Mouse (Mus musculus): ENCODE results near the gene Camta1. TPM values are rescaled to one million over a fixed set of nuclear protein-coding genes. Genes with fewer than 3 reads are reported as not detected.
A peak's percentile ranks its signal among the peaks of the same experiment; 100 is the strongest.

Camta1 gene
- total RNA-seq, 2 experiments from 2014 or later, result 66.1 to 84.1 TPM

DNA sequence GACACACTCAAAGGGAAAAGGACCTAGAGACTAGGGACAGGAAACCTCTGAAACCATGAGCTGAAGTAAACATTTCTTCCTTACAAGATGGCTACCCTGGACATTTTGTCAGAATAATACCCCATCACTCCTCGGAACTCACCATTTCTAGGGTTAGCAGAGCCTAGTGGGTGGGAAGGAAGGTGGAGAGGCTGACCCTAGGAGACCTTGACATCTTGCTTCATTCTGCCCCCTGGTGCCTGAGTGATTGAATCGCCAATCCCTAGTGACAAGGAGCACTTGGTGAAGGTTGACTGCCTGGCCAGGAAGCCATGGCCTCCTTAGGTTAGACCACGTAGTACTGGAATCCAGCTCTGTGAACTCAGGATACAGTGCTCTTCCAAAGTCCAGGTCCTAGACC, 576.2 kb downstream of the Camta1 start:
- intact Hi-C loops (cut with DNase I; ENCODE audit: low total_unique reads), result no loop called here
- no peak for DNase-seq

DNA sequence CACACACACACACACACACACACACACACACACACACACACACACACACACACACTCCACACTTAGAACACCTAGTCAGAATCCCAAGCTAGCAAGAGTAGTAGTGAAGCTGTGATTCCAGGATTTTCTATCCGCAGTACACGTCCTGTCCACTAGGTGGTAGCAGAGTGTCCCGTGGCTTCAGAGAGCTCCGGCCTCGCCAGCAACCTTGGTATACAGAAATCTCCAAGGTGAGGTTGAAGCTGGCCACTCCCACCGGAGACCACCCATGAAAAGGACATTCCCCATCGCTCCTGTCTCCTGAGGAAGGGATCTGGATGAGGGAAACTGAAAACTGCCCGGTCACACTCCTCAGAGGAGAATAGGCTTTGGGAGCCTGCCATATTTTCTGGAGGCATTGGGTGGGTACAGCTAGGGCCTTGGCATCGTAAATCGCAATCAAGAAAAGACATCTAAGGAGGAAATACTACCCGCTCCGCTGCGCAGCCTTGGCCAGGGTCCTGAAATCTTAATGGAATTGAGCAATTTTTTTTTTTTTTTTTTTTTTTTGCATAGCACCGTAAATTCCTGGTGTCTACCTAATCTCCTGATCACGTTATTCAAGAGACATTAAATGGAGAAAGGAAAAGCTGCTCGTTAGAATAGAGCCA, 578.5 kb downstream of the Camta1 start:
- peak; percentile 31 for DNase-seq
- intact Hi-C loops (cut with DNase I; ENCODE audit: low total_unique reads), result loop anchor here (5.0 kb wide), 1 partner anchor 126 kb away; no protein-coding TSS in a partner anchor

DNA sequence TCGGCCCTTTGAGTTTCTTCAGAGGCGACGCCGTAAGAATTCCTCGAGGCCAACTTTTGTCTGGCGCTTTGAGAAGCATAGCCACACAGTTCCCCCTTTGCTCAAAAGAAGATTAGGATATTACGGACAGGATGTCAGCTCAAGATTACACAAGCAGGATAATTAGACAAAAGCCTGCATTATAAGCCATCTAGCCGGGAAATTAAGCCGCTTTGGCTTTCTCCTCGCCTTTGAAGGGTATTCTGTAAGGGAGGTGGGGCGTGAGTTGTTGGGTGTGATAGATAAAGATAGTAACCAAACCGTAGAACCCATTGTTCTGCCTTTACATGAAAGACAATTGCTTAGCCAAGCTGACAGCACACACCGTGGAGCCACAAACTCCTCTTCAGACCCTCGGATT, 579.6 kb downstream of the Camta1 start:
- no peak for DNase-seq
- intact Hi-C loops (cut with DNase I; ENCODE audit: low total_unique reads), result loop anchor here (5.0 kb wide), 1 partner anchor 125 kb away; no protein-coding TSS in a partner anchor

DNA sequence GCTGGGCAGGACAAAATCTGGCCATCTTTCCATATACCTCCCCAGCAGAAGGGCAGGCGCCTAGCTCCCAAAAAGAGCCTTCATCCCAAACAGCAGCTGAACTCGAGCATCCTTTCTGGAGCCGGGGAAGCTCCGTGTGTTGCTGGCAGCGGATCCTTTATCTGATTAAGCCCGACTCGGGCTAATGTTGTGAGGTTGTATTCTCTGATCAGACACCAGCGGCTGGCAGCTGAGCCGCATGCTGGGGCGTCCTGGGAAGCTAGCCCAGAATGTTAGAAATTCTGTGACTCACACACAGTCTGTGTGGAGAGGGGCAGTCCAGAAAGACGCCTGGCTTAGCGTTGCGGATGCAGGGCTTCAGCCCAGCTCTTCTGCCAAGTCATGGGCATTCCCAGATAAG, 586.4 kb downstream of the Camta1 start:
- peak; percentile 39 for DNase-seq
- intact Hi-C loops (cut with DNase I; ENCODE audit: low total_unique reads), result no loop called here

DNA sequence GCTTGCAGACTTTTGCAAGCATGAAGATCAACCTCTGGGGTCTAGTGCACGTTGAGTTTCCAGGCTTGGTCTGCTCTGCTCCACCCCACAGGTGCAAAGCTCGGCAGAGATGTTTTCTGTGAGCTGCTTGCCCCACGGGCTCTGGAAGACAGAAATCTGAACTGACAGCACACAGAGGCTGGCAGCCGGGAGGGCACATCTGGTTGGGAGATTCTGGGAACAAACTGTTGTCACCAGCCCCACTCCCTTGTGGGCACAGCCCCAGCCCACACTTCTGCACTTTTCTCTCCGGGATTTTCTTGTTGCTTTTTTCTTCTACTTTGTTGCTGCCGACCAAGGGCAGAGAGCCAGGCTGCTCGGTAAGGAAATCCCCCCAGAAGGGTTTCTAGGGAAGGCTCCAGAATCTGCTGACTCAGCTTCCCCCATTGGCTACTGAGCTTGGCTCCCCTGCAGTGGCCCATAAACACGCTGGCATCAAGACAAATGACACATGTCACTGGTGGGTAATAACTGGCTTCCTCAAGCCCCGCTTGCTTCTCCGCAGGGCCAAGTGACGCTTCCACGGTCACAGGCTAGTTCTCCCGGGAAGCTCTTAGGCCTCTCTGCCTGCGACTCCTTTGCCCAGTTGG, 597.8 kb downstream of the Camta1 start:
- DNase-seq, result no peak
- intact Hi-C loops (cut with DNase I; ENCODE audit: low total_unique reads), result no loop called here

DNA sequence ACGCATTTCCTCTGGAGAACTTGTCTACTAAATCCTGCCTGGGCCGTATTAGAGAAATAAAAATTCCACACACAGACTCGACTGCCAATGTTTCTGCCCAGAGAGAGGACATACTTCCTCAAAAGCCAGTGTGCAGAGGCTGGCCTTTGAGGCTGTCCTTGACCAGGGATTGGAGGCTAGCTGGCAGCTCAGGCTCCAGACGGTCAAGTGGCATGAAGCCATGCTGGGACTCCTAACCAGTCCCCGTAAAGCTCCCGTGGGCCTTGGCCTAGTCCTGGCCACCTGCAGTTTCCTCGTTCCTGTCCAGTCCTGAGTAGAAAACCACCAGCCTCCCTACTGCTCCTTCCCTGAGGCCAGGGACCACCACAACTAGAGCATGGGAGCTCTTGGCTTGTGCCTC, 598.6 kb downstream of the Camta1 start:
- no peak for DNase-seq
- intact Hi-C loops (cut with DNase I; ENCODE audit: low total_unique reads), result no loop called here

DNA sequence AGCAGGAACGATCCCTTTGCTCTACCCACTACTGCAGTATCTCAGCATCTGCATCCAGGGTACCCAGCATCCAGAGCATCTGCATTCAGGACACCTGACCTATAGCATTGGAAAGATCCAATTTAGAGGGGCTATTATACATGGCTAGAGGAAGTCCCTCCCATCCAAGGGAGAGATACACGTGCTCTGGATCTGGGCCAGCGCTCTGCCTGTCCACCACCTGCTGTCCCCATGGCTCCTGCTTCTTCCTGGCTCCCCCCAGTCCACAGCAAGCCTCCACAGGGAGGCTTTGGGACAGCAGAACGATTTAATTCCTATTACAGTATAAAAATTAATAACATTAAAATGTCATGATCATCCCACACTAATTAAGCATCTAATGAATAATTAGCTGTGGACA, 605.1 kb downstream of the Camta1 start:
- intact Hi-C loops (cut with DNase I; ENCODE audit: low total_unique reads), result no loop called here
- DNase-seq, result no peak

DNA sequence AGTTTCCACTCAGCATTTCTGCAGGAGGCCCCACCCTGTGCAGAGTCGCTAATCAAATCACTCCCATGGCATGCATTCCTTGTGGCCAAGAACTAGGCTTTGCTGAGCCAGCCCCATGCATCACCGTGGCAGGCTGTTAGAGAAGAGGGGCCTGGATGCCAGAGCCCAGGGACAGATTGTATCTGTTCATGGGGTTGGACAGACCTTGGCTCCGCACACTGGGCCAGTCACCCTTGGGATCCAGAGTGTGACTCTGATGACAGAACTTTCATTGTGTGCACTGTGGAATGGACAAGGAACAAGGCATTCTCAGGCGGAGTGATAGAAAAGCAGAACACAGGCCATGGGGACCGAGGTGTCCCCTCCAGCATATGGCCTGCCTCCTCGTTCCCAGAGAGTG, 610.9 kb downstream of the Camta1 start:
- intact Hi-C loops (cut with DNase I; ENCODE audit: low total_unique reads), result no loop called here
- DNase-seq, result no peak

DNA sequence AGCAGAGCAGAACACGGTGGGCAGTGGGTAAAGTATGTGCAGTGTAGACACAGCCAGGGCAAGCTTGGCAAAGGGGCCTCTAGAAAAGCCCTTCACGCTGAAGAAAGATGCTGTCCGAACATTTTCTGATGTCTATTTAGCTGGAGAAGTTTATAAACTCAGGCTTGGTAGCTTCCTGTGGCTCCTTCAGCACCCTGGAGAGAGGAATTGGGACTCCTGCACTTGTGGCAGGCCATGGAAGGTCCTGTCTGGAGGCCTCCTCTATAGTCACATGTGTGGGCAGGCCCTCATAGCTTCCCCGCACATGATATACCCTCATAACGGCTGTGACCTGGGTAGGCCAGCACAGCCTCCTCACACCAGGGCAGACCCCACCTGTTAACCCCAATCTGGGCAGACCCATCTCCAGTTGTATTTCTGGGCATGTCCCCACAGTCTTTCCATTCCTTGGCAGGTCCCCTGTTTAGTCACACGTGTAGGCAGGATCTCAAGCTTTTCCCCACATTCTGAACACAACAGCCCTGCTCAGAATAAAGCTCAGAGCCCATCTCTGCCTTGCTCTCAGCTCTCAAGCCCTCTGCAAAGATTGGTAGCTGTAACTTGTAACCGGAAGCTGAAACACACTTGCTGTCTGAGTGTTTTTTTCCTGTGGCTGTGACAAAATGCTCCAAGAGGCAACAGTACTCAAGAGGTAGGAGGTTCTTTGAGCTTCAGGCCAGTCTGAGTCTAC, 616.4 kb downstream of the Camta1 start:
- DNase-seq, result no peak
- intact Hi-C loops (cut with DNase I; ENCODE audit: low total_unique reads), result no loop called here

DNA sequence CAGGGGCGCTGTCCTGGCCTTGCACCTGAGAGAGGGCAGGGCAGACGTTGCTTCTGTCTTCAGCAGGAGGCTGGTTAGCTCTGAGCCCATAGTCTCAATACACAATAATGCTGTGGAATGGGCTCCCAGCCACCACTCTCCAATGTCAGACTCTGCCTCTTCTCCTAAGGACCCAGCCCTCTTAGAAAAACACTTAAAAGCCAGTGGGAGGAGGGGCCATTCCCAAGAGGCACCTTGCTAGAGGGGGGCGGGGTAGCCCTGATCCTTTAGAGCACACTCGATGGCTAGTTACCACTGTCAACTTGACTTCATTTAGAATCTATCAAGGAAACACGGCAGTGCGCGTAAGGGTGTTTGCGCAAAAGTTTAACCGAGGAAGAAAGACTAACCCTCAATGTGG, 618.2 kb downstream of the Camta1 start:
- DNase-seq, result no peak
- intact Hi-C loops (cut with DNase I; ENCODE audit: low total_unique reads), result no loop called here

DNA sequence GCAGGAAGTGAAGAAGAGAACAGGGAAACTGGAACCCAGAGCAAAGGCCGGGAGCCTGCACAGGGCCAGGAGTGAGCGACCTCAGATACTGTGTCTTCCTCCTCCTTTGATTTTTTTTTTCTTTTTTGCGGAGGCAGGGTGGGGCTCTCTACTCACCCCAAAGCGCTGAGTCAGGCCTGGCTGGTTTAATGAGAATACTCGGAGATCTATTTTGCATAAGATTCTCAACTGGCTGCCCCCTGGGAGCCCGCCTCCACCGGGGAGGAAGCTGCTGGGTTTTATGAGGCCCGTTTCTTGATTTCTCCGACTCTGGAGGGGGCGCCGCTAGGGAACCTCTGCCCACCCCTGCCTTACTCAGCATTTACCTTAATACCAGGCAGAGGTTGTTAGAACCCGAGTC, 618.9 kb downstream of the Camta1 start:
- no peak for DNase-seq
- intact Hi-C loops (cut with DNase I; ENCODE audit: low total_unique reads), result no loop called here

DNA sequence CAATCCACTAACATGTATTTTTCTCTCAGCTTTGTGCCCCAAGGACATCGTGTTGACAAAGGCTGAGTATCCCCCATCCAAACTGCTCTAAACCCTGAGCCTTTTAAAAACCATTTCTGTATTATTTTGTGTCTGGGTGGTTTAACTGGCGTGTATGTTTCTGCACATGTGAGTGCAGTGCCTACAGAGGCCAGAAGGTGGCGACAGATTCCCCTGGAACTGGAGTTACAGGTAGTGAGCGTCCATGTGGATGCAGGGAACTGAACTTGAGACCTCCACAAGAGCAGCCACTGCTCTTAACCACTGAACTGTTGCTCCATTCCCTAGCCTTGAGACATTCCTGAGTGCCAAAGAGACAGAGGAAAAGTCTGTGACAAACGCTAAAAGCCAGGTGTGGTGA, 621.2 kb downstream of the Camta1 start:
- no peak for DNase-seq
- intact Hi-C loops (cut with DNase I; ENCODE audit: low total_unique reads), result no loop called here

DNA sequence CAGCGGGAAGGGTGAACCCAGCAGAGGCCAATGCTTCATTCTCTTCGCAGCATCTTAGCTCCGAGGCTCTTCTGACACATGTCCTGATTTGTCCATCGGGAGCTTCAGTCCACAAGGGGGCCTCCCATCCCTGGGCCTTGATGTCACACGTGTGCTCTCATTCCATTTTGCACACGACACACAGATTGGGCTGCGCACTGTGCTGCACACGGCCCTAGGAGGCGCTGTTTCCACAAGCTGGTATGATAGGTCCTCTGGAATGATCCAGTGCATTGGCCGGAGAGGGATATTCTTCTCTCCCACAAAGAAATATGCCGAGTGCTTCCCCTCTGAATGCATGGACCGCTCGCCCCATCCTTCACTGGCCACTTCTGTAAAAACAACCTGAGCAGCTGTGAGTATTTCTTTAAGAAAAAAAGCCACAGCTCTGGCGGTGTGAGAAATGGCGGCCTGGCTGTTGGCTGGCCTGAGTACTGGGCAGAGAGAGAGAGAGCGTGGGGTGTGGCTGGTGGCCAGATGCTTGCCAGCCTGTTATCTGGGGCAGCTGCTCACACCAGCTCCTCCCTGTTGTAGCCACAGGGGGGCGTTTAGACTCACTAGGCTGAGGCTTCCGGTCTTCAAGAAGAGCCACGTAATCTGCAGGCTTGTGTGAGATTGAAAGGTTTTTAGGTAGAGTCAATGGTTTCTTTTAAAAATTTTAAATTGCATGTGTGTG, 622.5 kb downstream of the Camta1 start:
- intact Hi-C loops (cut with DNase I; ENCODE audit: low total_unique reads), result no loop called here
- DNase-seq, result peak; percentile 57

DNA sequence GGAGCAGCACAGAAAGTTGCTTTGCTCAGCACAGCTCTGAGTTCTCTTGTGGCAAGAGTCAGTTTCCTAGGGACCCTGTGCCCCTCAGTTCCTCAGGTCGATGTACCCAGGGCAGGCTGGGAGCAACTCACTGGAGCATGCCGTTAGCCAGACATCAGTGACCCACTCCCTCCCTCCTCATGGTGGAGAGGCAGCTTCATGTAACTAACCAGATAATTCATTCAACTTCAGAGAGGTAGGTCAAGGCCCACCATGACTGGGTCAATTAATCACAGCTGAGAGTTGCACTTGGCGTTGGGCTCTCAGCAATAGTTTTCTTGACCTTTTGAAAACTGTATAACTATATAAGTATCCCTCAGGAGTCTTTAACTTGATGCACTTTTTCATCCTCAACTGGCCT, 624.2 kb downstream of the Camta1 start:
- no peak for DNase-seq
- intact Hi-C loops (cut with DNase I; ENCODE audit: low total_unique reads), result no loop called here

DNA sequence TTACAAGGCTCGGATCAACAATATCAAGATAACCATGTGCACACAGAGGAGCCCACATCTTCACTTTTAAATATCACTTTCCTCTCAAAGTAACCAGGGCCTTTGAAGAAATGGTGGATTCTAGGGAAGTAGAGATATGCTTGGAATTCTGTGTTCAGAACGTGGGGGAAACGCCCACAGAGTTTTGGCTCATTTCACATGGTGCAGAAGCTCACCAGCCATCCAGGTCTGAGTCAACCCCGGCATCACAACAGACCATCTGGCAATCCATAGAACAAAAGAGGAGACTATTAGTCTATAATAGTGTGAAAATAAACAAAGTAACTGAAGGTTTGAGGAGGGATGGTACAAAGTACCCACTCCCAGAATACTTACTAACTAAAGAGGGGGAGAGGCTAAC, 626.7 kb downstream of the Camta1 start:
- DNase-seq, result no peak
- intact Hi-C loops (cut with DNase I; ENCODE audit: low total_unique reads), result no loop called here

DNA sequence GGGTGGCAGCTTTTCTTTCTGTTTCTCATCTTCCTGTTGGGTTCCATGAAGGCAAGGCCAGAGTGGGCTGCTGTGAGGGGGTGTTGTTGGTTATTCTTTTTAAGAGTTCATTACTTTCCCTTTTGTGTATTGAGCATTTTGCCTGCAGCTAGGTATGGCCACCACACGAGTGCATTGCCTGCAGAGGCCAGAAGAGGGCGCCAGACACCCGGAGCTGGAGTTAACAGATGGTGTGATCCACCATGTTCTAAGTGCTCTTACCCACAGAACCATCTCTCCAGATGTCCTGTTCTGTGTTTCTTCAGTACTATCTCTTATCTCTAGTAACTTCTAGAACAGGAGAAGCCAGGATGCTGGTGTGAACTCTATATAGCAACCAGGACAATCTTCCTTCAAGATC, 629.6 kb downstream of the Camta1 start:
- no peak for DNase-seq
- intact Hi-C loops (cut with DNase I; ENCODE audit: low total_unique reads), result no loop called here

DNA sequence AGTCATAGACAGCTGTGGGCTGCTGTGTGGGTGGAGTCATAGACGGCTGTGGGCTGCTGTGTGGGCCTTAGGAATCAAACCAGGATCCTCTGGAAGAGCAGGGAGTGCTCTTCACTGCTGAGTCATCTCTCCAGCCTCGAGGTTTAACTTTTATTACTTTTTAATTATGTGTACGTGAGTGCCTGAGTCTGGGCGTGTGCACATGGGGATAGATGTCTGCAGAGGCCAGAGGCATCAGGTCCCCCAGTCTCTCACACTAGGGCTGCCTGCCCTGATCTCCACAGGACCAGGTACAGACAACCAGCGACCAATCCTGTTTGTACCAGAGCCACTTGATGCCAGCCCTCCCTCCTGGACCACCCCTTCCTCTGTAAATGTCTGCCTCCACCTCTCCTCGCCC, 632.6 kb downstream of the Camta1 start:
- intact Hi-C loops (cut with DNase I; ENCODE audit: low total_unique reads), result no loop called here

DNA sequence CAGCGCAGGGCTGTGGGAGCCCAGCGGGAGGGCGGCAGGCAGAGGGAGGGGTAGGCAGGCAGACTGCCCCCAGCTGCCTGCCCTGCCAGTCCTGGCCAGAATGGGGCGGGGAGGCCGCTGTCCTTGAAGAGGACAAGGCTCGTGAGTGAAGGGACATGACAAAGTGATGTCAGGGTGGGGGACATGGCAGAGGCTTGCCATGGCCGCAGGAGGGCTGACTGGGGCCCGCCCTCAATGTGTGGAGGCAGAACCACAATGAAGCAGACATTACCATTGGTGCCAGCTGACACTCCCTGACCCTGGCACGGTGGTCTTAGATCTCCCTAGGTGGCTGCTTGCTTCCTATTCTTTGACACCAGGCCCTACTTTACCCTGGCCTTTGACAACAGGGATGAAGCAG, 635.2 kb downstream of the Camta1 start:
- no peak for DNase-seq
- intact Hi-C loops (cut with DNase I; ENCODE audit: low total_unique reads), result no loop called here

More for the DNA sequence above, 632.6 kb downstream of the Camta1 start:
- DNase-seq, result no peak

DNA sequence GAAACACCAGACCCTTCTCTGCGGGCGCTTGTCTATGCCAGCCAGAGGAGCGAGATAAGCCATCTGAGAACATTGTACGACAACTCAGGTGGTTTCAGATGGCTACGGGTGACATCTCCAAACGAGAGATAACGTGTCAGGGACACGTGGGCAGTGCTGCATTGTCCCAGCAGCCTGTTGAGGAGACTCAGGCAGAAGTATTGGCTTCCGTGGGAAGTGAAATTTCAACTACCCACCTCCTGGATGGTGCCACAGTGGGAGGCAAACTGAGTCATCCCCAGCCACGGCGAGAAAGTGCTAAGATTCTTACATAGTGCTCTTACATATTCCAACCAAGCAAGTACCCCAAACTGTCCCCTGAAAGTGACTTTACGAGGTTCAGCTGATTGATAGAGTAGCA, 637.7 kb downstream of the Camta1 start:
- intact Hi-C loops (cut with DNase I; ENCODE audit: low total_unique reads), result no loop called here
- DNase-seq, result no peak

DNA sequence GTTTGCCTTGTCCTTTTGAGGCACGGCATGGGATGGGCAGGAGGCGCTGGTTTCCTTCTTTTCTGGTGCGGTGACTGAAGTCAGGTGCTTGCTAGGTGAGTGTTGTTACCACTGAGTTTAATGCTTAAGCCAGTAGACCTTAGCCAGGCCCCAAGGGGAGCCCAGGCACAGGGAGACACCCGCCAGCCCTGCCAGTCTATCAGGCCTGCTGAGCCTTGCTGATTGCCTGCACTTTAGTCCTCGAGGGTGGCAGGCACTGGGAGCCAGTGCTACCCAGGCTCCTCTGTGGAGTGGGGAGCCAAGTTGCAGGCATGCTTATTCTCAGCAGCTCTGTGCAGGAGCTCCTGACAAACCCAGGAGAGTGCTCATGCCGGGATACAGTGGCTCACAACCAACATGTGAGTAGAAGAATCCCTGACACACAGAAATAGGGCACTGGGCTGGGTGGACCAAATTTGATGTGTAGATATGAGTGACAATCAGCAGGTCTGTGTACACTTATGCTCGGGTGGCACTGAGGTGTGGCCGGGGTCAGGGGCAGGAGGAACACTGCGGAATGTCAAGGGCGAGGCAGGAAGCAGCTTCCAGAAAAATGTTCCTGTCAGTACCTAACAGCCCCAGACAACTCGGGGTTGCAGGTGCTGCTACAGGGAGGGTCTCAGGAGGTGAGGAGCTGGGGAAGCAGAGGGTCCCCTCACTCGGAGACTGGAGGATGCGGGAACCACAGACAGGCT, 638.2 kb downstream of the Camta1 start:
- no peak for DNase-seq
- intact Hi-C loops (cut with DNase I; ENCODE audit: low total_unique reads), result no loop called here

Data from gastrocnemius, postnatal 14 days (tissue).